Mouse (Mus musculus): ENCODE measurements around the gene Zfand3. TPM values are rescaled to one million over a fixed set of nuclear protein-coding genes. Genes with fewer than 3 reads are reported as not detected.
A peak's percentile ranks its signal among the peaks of the same experiment; 100 is the strongest.

Gene Zfand3
- polyA plus RNA-seq, 1 experiment from 2014 or later = 49.3 TPM

DNA sequence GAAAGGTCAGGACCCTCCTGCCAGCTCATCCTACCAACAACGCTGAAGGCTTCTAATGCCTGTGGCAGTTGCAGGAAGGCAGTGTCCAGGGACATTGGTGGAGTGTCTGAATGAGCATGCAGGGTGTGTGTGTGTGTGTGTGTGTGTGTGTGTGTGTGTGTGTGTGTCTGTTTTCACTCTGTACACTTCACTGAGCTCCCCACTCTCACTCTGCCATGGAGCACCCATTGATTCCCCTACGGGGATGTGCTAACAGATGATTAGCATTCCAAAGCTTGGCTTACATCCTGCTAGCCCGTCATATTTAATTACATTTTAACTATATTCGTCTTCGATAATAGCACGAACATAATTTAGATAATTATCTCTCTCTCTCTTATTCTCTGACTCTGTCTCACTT is 232.1 kb downstream of the Zfand3 start:
- ATAC-seq (replicated peaks; ENCODE audit: insufficient number of reproducible peaks, insufficient read depth, low FRiP score, low read depth) = no peak
- Histone ChIP-seq H3K4me1 (replicated peaks) (peaks cover 36% of the 10 kb centered on the region), H3K27me3 (no peaks in the 10 kb centered on the region), H3K9ac (no peak overlapping the region), H3K36me3 (no peaks in the 10 kb centered on the region), H3K9me3 (replicated peaks) (no peaks in the 10 kb centered on the region), H3K27ac (no peak overlapping the region), H3K4me2 (no peak overlapping the region), H3K4me3 (no peak overlapping the region)
- 71% methylated on average over 6 of the region's 6 CpGs for WGBS

DNA sequence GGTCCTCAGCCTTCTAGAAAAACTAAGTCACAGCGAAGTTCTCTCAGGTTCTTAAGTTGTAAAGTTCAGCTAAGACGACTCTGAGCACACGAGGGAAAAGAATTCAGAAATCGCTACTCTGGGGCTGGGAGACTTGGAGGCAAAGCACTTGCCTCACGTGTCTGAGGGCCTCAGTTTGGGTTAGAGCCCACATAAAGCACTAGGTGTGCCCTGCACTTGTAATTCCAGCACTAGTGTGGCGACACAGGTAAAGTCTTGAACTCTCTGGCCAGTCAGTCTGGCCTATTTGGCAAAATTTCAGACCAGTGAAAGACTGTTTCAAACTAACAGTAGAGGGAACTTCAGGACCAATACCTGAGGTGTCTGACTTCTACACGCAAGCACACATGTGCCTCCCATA is 233.1 kb downstream of the Zfand3 start:
- 87% methylated on average over 7 of the region's 7 CpGs for WGBS
- Histone ChIP-seq H3K9ac (no peak overlapping the region), H3K4me3 (no peak overlapping the region), H3K4me2 (no peak overlapping the region), H3K4me1 (replicated peaks) (peaks cover 42% of the 10 kb centered on the region), H3K36me3 (no peaks in the 10 kb centered on the region), H3K9me3 (replicated peaks) (no peaks in the 10 kb centered on the region), H3K27me3 (no peaks in the 10 kb centered on the region), H3K27ac (no peak overlapping the region)
- ATAC-seq (replicated peaks; ENCODE audit: insufficient number of reproducible peaks, insufficient read depth, low FRiP score, low read depth) = no peak

DNA sequence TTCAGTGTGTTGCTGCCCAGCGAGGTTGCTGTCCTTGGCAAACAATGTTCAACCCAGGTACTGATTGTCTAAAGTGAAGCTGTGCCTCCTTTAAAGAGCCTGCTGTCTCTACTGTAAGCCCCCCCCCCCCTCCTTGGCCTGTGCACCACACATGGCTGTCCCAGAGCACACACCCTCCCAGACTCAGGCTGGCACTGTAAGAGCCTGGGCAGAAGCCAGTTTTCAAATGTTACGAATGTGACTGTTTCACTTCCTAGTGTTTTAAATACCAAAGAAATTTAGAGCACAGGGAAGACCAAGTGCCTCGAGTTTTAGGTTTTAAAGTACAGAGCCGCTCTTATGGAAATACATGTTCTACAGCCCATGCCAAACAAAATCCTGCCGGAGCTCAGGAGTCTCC is 234.9 kb downstream of the Zfand3 start:
- H3K9ac ChIP-seq = no peak overlapping the region
- WGBS = 63% methylated on average over 5 of the region's 5 CpGs
- peak overlapping the region; percentile 32; the same call in 1 of the 2 replicates for H3K27ac ChIP-seq
- no peaks in the 10 kb centered on the region for H3K9me3 ChIP-seq (replicated peaks)
- no peaks in the 10 kb centered on the region for H3K27me3 ChIP-seq
- no peak overlapping the region for H3K4me2 ChIP-seq
- no peak overlapping the region for H3K4me3 ChIP-seq
- ATAC-seq (replicated peaks; ENCODE audit: insufficient number of reproducible peaks, insufficient read depth, low FRiP score, low read depth) = no peak
- peaks cover 58% of the 10 kb centered on the region for H3K4me1 ChIP-seq (replicated peaks)
- no peaks in the 10 kb centered on the region for H3K36me3 ChIP-seq

DNA sequence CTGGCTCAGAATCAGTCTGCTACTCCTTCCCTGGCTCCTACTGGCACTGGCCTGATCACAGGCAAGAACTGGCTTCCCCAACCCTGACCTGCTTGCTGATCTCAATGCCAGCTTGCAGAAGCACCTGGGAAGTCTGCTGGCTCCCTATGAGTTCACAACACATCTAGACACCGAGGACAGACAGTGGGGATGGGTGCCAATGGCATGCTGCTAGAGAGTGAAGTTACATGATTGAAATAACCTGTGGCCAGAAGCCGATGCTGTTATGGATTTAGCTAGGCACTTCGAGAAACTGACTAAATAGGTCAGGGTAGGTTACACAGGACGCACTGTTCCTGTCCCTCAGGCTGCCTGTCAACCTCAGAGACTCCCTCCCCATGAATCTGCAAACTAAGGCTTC is 236.1 kb downstream of the Zfand3 start:
- Histone ChIP-seq H3K4me3 (no peak overlapping the region), H3K27ac (no peak overlapping the region)

DNA sequence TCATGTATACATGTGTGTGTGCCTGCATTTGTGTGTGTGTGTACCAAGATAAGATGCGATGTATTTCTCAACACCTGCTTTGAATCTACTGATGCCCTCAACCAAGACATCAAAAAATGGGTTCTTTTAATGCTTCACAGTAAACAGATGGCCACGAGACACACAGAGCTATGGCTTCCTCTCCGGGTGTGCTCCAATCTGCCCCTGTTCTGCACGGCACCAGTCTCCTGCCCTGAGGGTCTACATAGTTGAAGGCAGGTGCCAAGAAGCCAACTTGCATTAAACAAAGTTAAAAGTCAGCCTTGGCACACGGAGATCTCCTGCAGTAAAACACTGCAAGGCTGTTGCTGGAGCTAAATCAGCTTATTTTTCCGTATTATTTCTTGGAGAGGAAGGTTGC is 236.5 kb downstream of the Zfand3 start:
- no peak overlapping the region for H3K9ac ChIP-seq
- 83% methylated on average over 6 of the region's 6 CpGs for WGBS
- H3K9me3 ChIP-seq (replicated peaks) = no peaks in the 10 kb centered on the region
- ATAC-seq (replicated peaks; ENCODE audit: insufficient number of reproducible peaks, insufficient read depth, low FRiP score, low read depth) = no peak
- no peak overlapping the region for H3K4me2 ChIP-seq
- H3K4me1 ChIP-seq (replicated peaks) = peaks cover 62% of the 10 kb centered on the region
- H3K36me3 ChIP-seq = no peaks in the 10 kb centered on the region
- no peaks in the 10 kb centered on the region for H3K27me3 ChIP-seq
- H3K27ac ChIP-seq = no peak overlapping the region
- H3K4me3 ChIP-seq = no peak overlapping the region

More for the DNA sequence above, 236.1 kb downstream of the Zfand3 start:
- Histone ChIP-seq H3K4me1 (replicated peaks) (peaks cover 61% of the 10 kb centered on the region), H3K4me2 (no peak overlapping the region), H3K9ac (no peak overlapping the region), H3K27me3 (no peaks in the 10 kb centered on the region), H3K36me3 (no peaks in the 10 kb centered on the region), H3K9me3 (replicated peaks) (no peaks in the 10 kb centered on the region)
- 69% methylated on average over 4 of the region's 4 CpGs for WGBS
- ATAC-seq (replicated peaks; ENCODE audit: insufficient number of reproducible peaks, insufficient read depth, low FRiP score, low read depth) = no peak

DNA sequence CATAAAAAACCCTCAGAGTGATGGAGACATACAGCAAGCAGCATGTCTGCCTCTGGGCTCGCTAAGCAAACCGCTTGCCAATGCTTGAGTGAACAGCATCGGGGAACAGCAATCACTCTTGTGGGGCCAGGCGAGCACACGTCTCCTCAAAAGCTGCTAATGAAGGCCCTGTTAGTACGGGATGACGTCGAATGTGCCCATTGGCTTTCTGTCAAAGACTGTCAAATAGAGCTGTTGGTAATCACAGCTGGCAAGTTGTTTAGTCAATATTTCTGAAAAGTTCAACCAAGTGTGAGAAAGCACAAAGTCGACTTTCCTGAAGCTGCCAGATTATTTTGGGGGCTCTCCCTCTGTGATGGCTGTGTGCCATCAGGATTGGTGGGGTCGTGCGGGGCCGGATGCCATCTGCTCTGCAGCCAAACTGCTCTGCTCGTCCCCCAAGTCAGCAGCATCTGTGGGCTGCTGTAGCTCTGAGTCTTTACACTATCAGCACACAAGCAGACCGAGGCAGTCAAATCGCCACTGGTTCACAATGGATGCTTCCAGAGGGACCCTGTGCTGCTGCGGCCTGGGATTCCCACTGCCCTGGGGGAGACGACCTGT is 237.3 kb downstream of the Zfand3 start:
- H3K4me1 ChIP-seq (replicated peaks) = peaks cover 70% of the 10 kb centered on the region
- H3K9me3 ChIP-seq (replicated peaks) = no peaks in the 10 kb centered on the region

DNA sequence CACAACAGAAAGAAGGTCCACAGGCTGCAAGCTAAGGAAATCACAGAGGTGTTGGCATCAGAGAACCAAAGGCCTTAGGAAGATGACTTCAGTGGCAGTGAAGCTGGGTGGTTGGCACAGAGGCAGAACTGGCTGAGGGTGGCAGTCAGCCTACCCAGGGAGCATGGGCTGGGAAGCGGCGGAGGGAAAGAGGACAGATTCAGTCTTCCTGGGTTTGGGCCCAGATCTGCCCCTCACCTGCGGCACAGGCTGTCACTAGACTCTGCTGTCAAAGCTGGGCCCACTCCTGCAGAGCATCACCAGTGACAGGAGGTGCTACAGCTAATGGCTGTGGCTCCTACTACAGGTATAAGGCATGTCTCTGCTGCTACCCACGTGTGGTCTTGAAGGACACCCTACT is 238.1 kb downstream of the Zfand3 start:
- H3K4me3 ChIP-seq = no peak overlapping the region
- H3K4me1 ChIP-seq (replicated peaks) = peaks cover 77% of the 10 kb centered on the region
- H3K27ac ChIP-seq = no peak overlapping the region
- 92% methylated on average over 4 of the region's 4 CpGs for WGBS
- H3K4me2 ChIP-seq = no peak overlapping the region
- no peaks in the 10 kb centered on the region for H3K27me3 ChIP-seq
- H3K9me3 ChIP-seq (replicated peaks) = no peaks in the 10 kb centered on the region
- no peaks in the 10 kb centered on the region for H3K36me3 ChIP-seq
- no peak for ATAC-seq (replicated peaks; ENCODE audit: insufficient number of reproducible peaks, insufficient read depth, low FRiP score, low read depth)
- no peak overlapping the region for H3K9ac ChIP-seq

More for the DNA sequence above, 237.3 kb downstream of the Zfand3 start:
- no peak for ATAC-seq (replicated peaks; ENCODE audit: insufficient number of reproducible peaks, insufficient read depth, low FRiP score, low read depth)
- no peak overlapping the region for H3K4me3 ChIP-seq
- no peak overlapping the region for H3K27ac ChIP-seq
- WGBS = 69% methylated on average over 17 of the region's 17 CpGs
- no peak overlapping the region for H3K9ac ChIP-seq
- H3K36me3 ChIP-seq = no peaks in the 10 kb centered on the region
- no peaks in the 10 kb centered on the region for H3K27me3 ChIP-seq
- no peak overlapping the region for H3K4me2 ChIP-seq

DNA sequence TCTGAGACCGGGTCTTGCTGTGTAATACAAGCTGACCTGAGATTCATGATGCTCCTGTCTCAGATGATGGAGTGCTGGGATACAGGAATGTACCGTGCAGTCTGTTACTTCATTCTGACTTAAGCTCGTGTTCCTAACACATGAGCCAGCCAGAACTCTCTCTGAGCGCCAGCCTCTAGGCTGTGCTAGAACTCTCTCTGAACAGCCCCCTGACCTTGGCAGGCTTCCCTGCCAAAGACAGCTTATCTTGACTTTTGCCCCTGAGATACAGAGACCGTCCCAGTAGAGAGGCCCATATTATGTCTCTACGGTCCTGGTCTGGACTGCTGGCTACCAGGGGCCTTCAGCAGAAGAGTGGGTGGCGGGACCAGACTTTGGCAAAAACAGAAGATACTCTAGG is 239.0 kb downstream of the Zfand3 start:
- Histone ChIP-seq H3K27me3 (no peaks in the 10 kb centered on the region), H3K36me3 (no peaks in the 10 kb centered on the region), H3K4me2 (no peak overlapping the region), H3K9ac (no peak overlapping the region), H3K9me3 (replicated peaks) (no peaks in the 10 kb centered on the region), H3K27ac (peak overlapping the region; percentile 77), H3K4me3 (no peak overlapping the region), H3K4me1 (replicated peaks) (peaks cover 76% of the 10 kb centered on the region)
- ATAC-seq (replicated peaks; ENCODE audit: insufficient number of reproducible peaks, insufficient read depth, low FRiP score, low read depth) = peak; percentile 19; the same call in 1 of the 2 replicates
- 42% methylated on average over 7 of the region's 7 CpGs for WGBS

DNA sequence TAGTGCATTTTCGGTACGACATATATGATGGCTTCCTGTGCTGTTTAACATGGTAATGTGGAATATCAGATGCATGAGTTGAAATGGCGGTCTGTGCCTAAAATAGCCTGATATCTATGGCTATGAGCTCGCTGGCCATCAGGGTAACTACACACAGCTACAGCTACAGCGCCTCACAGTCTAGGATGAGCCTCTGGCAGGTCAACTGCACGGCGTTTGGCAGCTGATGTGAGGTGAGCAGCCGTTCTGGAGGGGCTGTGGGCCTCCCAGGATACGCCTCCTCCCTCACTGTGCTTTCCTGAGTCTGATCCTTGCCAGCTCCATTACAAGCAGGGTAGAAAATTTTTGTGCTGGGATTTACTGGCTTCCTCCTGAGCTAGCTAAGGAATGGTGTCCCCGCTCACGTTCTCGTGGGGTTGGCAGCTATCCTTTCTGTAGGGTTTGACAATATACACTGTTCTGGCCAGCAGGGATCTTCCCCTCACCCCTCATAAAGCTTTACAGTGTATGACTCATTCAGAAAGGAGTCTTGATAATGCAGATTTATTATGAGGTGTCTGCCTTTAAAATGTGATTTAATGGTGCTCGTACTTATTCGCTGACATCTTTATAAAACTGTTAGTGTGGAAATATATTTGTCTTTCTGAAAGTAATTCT is 240.2 kb downstream of the Zfand3 start:
- Histone ChIP-seq H3K27ac (peak overlapping the region; percentile 77), H3K4me3 (no peak overlapping the region), H3K9me3 (replicated peaks) (no peaks in the 10 kb centered on the region), H3K36me3 (no peaks in the 10 kb centered on the region), H3K9ac (no peak overlapping the region; the same call in 1 of the 2 replicates), H3K27me3 (no peaks in the 10 kb centered on the region), H3K4me2 (peak overlapping the region; percentile 19; the same call in 1 of the 2 replicates), H3K4me1 (replicated peaks) (peaks cover 64% of the 10 kb centered on the region)
- ATAC-seq (replicated peaks; ENCODE audit: insufficient number of reproducible peaks, insufficient read depth, low FRiP score, low read depth) = peak; percentile 68
- 40% methylated on average over 14 of the region's 14 CpGs for WGBS

DNA sequence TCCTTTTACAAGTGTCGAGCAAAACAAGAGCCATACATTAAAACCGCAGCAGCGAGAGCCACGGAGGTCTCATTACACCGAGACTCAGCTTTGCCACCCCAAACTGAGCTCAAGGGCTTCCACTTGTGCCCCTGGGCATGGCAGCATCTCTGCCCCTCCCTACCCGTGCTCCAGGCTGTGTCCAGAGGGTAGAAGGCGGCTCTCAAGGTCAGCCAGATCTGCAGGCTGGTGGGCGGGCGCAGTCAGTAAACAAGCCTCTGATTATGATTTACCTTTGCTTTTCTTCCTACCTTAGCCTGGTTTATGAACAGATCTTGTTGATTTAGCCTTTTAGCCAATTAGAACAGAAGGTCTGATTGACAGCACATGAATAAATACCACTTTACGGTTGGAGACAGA is 240.8 kb downstream of the Zfand3 start:
- H3K4me2 ChIP-seq = no peak overlapping the region
- H3K4me3 ChIP-seq = no peak overlapping the region
- no peaks in the 10 kb centered on the region for H3K36me3 ChIP-seq
- H3K27me3 ChIP-seq = no peaks in the 10 kb centered on the region
- H3K9me3 ChIP-seq (replicated peaks) = no peaks in the 10 kb centered on the region
- no peak overlapping the region for H3K9ac ChIP-seq
- 0 out of 2 replicates have a peak, but pooled peaks have one; percentile 43 for ATAC-seq (replicated peaks; ENCODE audit: insufficient number of reproducible peaks, insufficient read depth, low FRiP score, low read depth)
- H3K4me1 ChIP-seq (replicated peaks) = peaks cover 63% of the 10 kb centered on the region
- WGBS = 64% methylated on average over 10 of the region's 10 CpGs
- peak overlapping the region; percentile 77 for H3K27ac ChIP-seq

DNA sequence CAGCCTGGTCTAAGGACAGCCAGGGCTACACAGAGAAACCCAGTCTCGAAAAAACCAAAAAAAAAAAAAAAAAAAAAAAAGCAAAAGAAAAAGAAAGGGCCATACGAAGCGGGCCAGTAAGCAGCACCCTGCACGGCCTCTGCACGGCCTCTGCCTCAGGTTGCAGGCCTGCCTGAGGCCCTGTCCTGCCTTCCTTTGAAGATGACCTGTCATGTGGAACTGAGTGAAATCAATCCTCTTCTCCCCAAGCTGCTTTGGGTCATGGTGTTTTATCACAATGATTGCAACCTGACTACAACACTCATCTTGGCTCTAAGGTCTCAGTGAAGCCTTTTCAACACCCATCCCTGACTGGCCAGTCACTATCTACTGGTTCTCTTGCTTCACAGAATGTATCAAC is 248.5 kb downstream of the Zfand3 start:
- Histone ChIP-seq H3K9ac (no peak overlapping the region), H3K4me3 (no peak overlapping the region), H3K36me3 (no peaks in the 10 kb centered on the region), H3K27ac (no peak overlapping the region), H3K4me2 (no peak overlapping the region), H3K4me1 (replicated peaks) (peaks cover 54% of the 10 kb centered on the region), H3K27me3 (no peaks in the 10 kb centered on the region), H3K9me3 (replicated peaks) (no peaks in the 10 kb centered on the region)
- WGBS = 91% methylated on average over 5 of the region's 5 CpGs
- no peak for ATAC-seq (replicated peaks; ENCODE audit: insufficient number of reproducible peaks, insufficient read depth, low FRiP score, low read depth)

DNA sequence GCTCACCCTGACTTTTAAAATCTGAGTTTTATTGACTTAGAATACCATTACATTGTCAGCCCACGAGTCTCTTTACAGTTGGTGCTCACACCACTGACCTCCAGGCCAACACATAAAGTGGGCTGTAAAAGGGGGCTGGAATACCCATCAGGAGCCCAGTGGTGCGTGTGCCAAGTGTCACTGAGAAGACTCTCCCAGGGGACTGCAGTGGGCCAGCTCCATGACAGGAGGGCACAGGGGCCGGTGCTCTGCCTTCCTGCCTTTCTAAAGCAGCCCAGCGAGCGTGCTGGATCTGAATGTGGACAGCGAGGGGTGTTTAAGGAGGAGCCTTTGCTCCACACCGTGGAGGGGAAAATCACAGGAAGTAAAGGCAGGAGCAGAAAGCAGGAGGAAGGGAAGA is 249.4 kb downstream of the Zfand3 start:
- ATAC-seq (replicated peaks; ENCODE audit: insufficient number of reproducible peaks, insufficient read depth, low FRiP score, low read depth) = no peak
- no peak overlapping the region for H3K4me2 ChIP-seq
- 49% methylated on average over 7 of the region's 7 CpGs for WGBS
- no peak overlapping the region for H3K4me3 ChIP-seq
- peaks cover 60% of the 10 kb centered on the region for H3K4me1 ChIP-seq (replicated peaks)
- no peaks in the 10 kb centered on the region for H3K9me3 ChIP-seq (replicated peaks)
- peak overlapping the region; percentile 7; the same call in 1 of the 2 replicates for H3K27ac ChIP-seq
- no peak overlapping the region for H3K9ac ChIP-seq
- no peaks in the 10 kb centered on the region for H3K36me3 ChIP-seq
- H3K27me3 ChIP-seq = no peaks in the 10 kb centered on the region
